Mouse (Mus musculus) erythroblast, adult 5-6 weeks (primary cell): ENCODE data around the gene Pcsk2. TPM values are rescaled to one million over a fixed set of nuclear protein-coding genes. Genes with fewer than 3 reads are reported as not detected.

Experiments
- ATAC-seq: replicated peaks from 2 replicates; pipeline ENCODE4 v1.8.0; 2016; ENCODE audit warnings: moderate number of reproducible peaks, mild to moderate bottlenecking, moderate TSS enrichment, inconsistent platforms; ENCODE audit not compliant: poor library complexity, low FRiP score, severe bottlenecking
- total RNA-seq, 2 experiments: library from RNA; stranded (forward) in 1 of 2; stranded (reverse) in 1 of 2; fragments of 150-400 nt in 1 of 2; fragments of 200-764, 138-1000 nt in 1 of 2; gene quantifications; 2 replicates each; pipeline versions ENCODE4 v1.2.3 to v1.2.4; 2015 to 2017; ENCODE audit warnings: low replicate concordance in 2 of 2

Pcsk2 gene
- total RNA-seq (2015; ENCODE audit: low replicate concordance): not detected in 2 replicates
- total RNA-seq (2017; ENCODE audit: low replicate concordance): not detected in 2 replicates

- no peak for ATAC-seq
Measured at GRCm38 (mm10) chr2:143545758-143546246, at the start of gene Pcsk2. Gene Pcsk2, plus strand, starts transcription at chr2:143546156.

GRCm38 (mm10) chr2:143500845-143501244 lies 45.1 kb upstream of the Pcsk2 start:
- ATAC-seq: no peak

GRCm38 (mm10) chr2:143501760-143502159 lies 44.2 kb upstream of the Pcsk2 start:
- ATAC-seq: no peak

GRCm38 (mm10) chr2:143502203-143502602 lies 43.8 kb upstream of the Pcsk2 start:
- ATAC-seq: no peak

- no peak for ATAC-seq
Measured at GRCm38 (mm10) chr2:143536485-143536884, 9.5 kb upstream of the Pcsk2 start.

- no peak for ATAC-seq
Measured at GRCm38 (mm10) chr2:143545299-143545751, 631 bp upstream of the Pcsk2 start.

GRCm38 (mm10) chr2:143546412-143547211 lies 656 bp downstream of the Pcsk2 start:
- ATAC-seq: no peak

GRCm38 (mm10) chr2:143547251-143548090 lies 1.5 kb downstream of the Pcsk2 start:
- ATAC-seq: no peak

- ATAC-seq: no peak
Measured at GRCm38 (mm10) chr2:143560384-143560783, 14.4 kb downstream of the Pcsk2 start.

- ATAC-seq: no peak
Measured at GRCm38 (mm10) chr2:143565062-143565461, 19.1 kb downstream of the Pcsk2 start.

GRCm38 (mm10) chr2:143565961-143566360 lies 20.0 kb downstream of the Pcsk2 start:
- ATAC-seq: no peak

GRCm38 (mm10) chr2:143585341-143585740 lies 39.4 kb downstream of the Pcsk2 start:
- ATAC-seq: no peak

GRCm38 (mm10) chr2:143590398-143590797 lies 44.4 kb downstream of the Pcsk2 start:
- ATAC-seq: no peak

- ATAC-seq: no peak
Measured at GRCm38 (mm10) chr2:143603071-143603470, 57.1 kb downstream of the Pcsk2 start.

- ATAC-seq: no peak
Measured at GRCm38 (mm10) chr2:143603871-143604512, 58.0 kb downstream of the Pcsk2 start.

- no peak for ATAC-seq
Measured at GRCm38 (mm10) chr2:143610355-143611331, 64.7 kb downstream of the Pcsk2 start.

GRCm38 (mm10) chr2:143613466-143613865 lies 67.5 kb downstream of the Pcsk2 start:
- no peak for ATAC-seq

- ATAC-seq: no peak
Measured at GRCm38 (mm10) chr2:143614775-143615174, 68.8 kb downstream of the Pcsk2 start.

- ATAC-seq: no peak
Measured at GRCm38 (mm10) chr2:143620916-143621315, 75.0 kb downstream of the Pcsk2 start.
